Mouse (Mus musculus) C2C12 (cell line): Measurements from ENCODE around the gene Bsnd. TPM values are rescaled to one million over a fixed set of nuclear protein-coding genes. Genes with fewer than 3 reads are reported as not detected.

Source experiments
- H3K27me3 ChIP-seq: one replicate; pipeline ENCODE4 v1.6.1; 2011; ENCODE audit not compliant: control insufficient read depth, insufficient read depth, insufficient read length
- H3K36me3 ChIP-seq: one replicate; pipeline ENCODE4 v1.6.1; 2011; ENCODE audit not compliant: control insufficient read depth, insufficient read depth
- H3K4me3 ChIP-seq: one replicate; pipeline ENCODE4 v1.5.1; 2011; ENCODE audit warnings: mild to moderate bottlenecking, control low read depth; ENCODE audit not compliant: poor library complexity, insufficient read depth, severe bottlenecking
- H3K79me2 ChIP-seq: one replicate; pipeline ENCODE4 v1.6.1; 2011; ENCODE audit not compliant: control insufficient read depth, insufficient read depth
- H3K79me3 ChIP-seq: one replicate; pipeline ENCODE4 v1.6.1; 2011; ENCODE audit warnings: low read depth, control low read depth
- H3ac ChIP-seq: one replicate; pipeline ENCODE3; 2011; ENCODE audit warnings: low read depth; ENCODE audit not compliant: control insufficient read depth, insufficient read length
- CEBPB ChIP-seq: IDR thresholded peaks from one replicate; pipeline ENCODE4 v1.6.1; 2011; ENCODE audit warnings: low read depth, mild to moderate bottlenecking, control low read depth, moderate library complexity
- CTCF ChIP-seq: IDR thresholded peaks from one replicate; pipeline ENCODE4 v1.5.1; 2011; ENCODE audit not compliant: control insufficient read depth, insufficient read depth, insufficient read length
- FOSL1 ChIP-seq: IDR thresholded peaks from one replicate; pipeline ENCODE4 v1.8.0; 2011; ENCODE audit warnings: mild to moderate bottlenecking, low read length; ENCODE audit not compliant: poor library complexity, insufficient read depth, severe bottlenecking
- MAX ChIP-seq: IDR thresholded peaks from one replicate; pipeline ENCODE4 v1.6.1; 2011; ENCODE audit warnings: mild to moderate bottlenecking, control low read depth
- MYOD1 ChIP-seq: IDR thresholded peaks from one replicate; pipeline ENCODE4 v1.6.1; 2011; ENCODE audit warnings: low read depth; ENCODE audit not compliant: control insufficient read depth, insufficient read length
- MYOG ChIP-seq: IDR thresholded peaks from one replicate; pipeline ENCODE4 v1.6.1; 2011; ENCODE audit not compliant: control insufficient read depth, insufficient read length; ENCODE audit errors: extremely low read depth
- USF1 ChIP-seq: IDR thresholded peaks from one replicate; pipeline ENCODE4 v1.6.1; 2011; ENCODE audit warnings: low read depth, mild to moderate bottlenecking, control low read depth, moderate library complexity
- long read RNA-seq, 2 experiments: library from polyadenylated mRNA; unstranded; transcript quantifications; one replicate each; pipeline ENCODE4 v2.0.0; 2019 to 2020
- polyA plus RNA-seq: library from polyadenylated mRNA; unstranded; fragments of >200 nt; fragmentation: generic; extraction: Trizol; gene quantifications from one replicate; pipeline ENCODE4 v1.2.1, GENCODE M21; 2012; ENCODE audit warnings: missing spikeins

Gene Bsnd
- polyA plus RNA-seq: not detected
- long read RNA-seq, experiment 1: 0 reads
- long read RNA-seq, experiment 2: 0 reads

DNA sequence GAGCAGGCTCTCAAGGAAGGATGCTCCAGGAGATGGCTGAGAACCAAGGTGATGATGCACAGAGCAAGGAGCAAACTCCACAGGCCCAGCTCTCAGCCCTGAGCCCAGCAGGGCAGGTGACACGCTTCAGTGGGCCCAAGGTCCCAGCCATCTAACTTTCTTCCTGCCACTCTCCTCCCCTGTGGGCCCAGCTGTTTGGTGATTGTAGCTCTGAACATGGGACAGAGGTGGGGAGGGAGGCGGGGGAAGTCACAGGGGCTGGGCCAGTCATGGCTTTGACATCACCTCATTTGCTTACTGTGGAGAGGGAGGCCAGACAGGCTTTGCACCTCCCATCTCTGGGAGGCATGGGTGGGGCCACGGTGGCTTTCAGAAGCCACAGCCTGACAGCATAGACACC is at the start of gene Bsnd:
Gene Bsnd, minus strand, starts transcription at position 168 of the 400 bp plus-strand sequence.
- Histone ChIP-seq H3K27me3 (peaks cover 63% of the 10 kb centered on the region), H3K79me3 (no peaks in the 10 kb centered on the region), H3K36me3 (no peaks in the 10 kb centered on the region), H3ac (no peak within 1 kb of the TSS), H3K4me3 (no peak within 1 kb of the TSS), H3K79me2 (no peaks in the 10 kb centered on the region)
- no peak for TF ChIP-seq CTCF
- TF ChIP-seq MYOD1: no peak
- no peak for TF ChIP-seq FOSL1
- no peak for TF ChIP-seq USF1
- no peak for TF ChIP-seq CEBPB
- no peak for TF ChIP-seq MYOG
- TF ChIP-seq MAX: no peak

DNA sequence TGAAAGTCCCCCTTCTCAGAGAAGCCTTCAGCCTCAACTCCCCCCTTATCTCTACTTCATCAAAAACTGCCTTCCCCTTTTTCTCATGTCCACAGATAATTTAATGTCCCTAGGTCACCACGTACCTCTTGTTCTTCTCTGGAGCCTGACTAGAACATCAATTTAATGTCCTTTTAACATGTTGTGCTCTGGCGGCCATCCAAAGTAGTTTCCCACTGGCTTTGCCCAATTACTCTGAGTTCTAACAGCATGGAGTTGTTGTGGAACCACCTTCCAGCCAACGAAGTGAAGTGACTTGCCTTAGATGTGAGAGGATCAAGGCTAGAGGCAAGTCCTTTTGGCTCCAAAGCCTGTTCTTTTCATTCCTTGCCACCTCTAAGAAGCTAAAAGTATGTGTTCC is 49.4 kb upstream of the Bsnd start:
- H3ac ChIP-seq: no peak overlapping the region
- TF ChIP-seq MYOG (no peak), CEBPB (no peak), FOSL1 (no peak), MYOD1 (no peak), MAX (no peak), USF1 (no peak)
- H3K79me2 ChIP-seq: no peaks in the 10 kb centered on the region
- no peak overlapping the region for H3K4me3 ChIP-seq
- H3K79me3 ChIP-seq: no peaks in the 10 kb centered on the region
- no peaks in the 10 kb centered on the region for H3K27me3 ChIP-seq
- H3K36me3 ChIP-seq: no peaks in the 10 kb centered on the region

GRCm38 (mm10) chr4:106539756-106540155 is 47.7 kb upstream of the Bsnd start:
- Histone ChIP-seq H3K79me3 (no peaks in the 10 kb centered on the region), H3K27me3 (no peaks in the 10 kb centered on the region), H3K4me3 (no peak overlapping the region), H3ac (no peak overlapping the region), H3K36me3 (no peaks in the 10 kb centered on the region), H3K79me2 (no peaks in the 10 kb centered on the region)
- no peak for TF ChIP-seq CTCF
- TF ChIP-seq MYOD1: no peak
- no peak for TF ChIP-seq MYOG
- TF ChIP-seq USF1: no peak
- TF ChIP-seq CEBPB: no peak

- H3K79me2 ChIP-seq: no peaks in the 10 kb centered on the region
- no peak for TF ChIP-seq MYOG
- no peak for TF ChIP-seq CEBPB
- no peak for TF ChIP-seq FOSL1
- TF ChIP-seq CTCF: no peak
- no peak for TF ChIP-seq MYOD1
- TF ChIP-seq MAX: no peak
- no peak for TF ChIP-seq USF1
- H3K4me3 ChIP-seq: no peak overlapping the region
- no peaks in the 10 kb centered on the region for H3K27me3 ChIP-seq
- H3K79me3 ChIP-seq: no peaks in the 10 kb centered on the region
- no peaks in the 10 kb centered on the region for H3K36me3 ChIP-seq
- H3ac ChIP-seq: no peak overlapping the region
These were observed 42.2 kb upstream of the Bsnd start for GRCm38 (mm10) chr4:106534256-106534655.

DNA sequence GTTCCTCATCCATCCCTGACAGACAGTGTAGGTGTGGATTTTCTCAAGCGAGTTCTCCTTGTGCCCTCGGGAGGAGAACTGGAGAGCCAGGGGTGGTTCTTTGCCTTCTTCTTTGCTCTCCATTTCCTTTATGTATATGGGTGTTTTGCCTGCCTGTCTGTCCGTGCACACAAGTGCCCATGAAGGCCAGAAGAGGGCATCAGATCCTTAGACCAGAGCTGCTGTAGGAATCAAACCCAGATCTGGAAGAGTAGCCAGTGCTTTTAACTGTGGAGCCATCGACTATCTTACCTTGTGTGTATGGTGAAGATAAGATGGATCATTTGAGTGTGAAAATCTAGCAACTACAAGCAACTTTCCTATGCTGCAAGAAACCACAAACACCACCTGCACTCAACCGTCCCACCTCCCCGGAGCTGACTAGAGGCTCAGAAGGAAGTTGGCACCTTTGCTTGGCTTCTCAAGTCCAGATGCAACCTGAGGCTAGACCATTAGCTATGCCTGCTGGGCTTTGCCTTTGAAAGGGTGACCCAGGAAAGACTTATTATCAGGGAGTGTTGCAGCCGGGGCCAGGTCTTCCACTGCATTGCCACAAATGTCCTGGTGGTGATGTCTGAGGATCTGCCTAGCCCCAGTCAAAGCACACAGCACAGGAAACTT is 41.5 kb upstream of the Bsnd start:
- no peak overlapping the region for H3K4me3 ChIP-seq
- no peaks in the 10 kb centered on the region for H3K27me3 ChIP-seq
- no peaks in the 10 kb centered on the region for H3K36me3 ChIP-seq
- TF ChIP-seq CTCF (no peak), USF1 (no peak), MYOD1 (no peak), CEBPB (no peak), FOSL1 (no peak), MYOG (no peak), MAX (no peak)
- no peak overlapping the region for H3ac ChIP-seq
- no peaks in the 10 kb centered on the region for H3K79me2 ChIP-seq
- no peaks in the 10 kb centered on the region for H3K79me3 ChIP-seq

- no peak for TF ChIP-seq USF1
- TF ChIP-seq MYOD1: no peak
- no peak for TF ChIP-seq CEBPB
- no peak for TF ChIP-seq FOSL1
- no peak for TF ChIP-seq MAX
- TF ChIP-seq MYOG: no peak
- no peak for TF ChIP-seq CTCF
- H3K4me3 ChIP-seq: no peak overlapping the region
- no peaks in the 10 kb centered on the region for H3K27me3 ChIP-seq
- no peaks in the 10 kb centered on the region for H3K79me2 ChIP-seq
- no peaks in the 10 kb centered on the region for H3K36me3 ChIP-seq
- no peak overlapping the region for H3ac ChIP-seq
- no peaks in the 10 kb centered on the region for H3K79me3 ChIP-seq
These were observed 38.0 kb upstream of the Bsnd start for GRCm38 (mm10) chr4:106530113-106530482.
